Mouse (Mus musculus): ENCODE results near the gene 1110051M20Rik.

The 1110051M20Rik gene

DNA sequence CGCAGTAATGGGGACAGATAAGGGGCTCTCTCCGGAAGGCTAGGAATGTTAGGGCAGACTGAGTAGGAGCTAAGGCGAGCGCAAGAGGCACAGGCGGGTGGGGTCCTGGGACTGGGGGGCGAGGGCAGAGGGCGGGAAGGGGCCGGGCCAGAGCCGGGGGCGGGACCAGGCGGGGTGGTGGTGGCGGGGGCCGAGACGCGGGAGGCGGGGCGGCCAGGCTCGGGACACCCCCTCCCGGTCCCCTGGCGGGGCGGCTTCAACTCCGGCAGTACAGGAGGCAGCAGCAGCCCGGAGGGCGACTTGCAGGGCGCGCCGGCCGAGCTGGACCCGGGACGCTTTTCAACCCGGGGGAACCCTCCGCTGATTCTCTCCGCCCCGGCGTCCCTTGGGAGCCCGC is 12.8 kb upstream of the 1110051M20Rik start, which contains the start of gene Lrp4:
Gene Lrp4, plus strand, starts transcription at position 253 of the 397 bp plus-strand sequence.
- no peak for DNase-seq

DNA sequence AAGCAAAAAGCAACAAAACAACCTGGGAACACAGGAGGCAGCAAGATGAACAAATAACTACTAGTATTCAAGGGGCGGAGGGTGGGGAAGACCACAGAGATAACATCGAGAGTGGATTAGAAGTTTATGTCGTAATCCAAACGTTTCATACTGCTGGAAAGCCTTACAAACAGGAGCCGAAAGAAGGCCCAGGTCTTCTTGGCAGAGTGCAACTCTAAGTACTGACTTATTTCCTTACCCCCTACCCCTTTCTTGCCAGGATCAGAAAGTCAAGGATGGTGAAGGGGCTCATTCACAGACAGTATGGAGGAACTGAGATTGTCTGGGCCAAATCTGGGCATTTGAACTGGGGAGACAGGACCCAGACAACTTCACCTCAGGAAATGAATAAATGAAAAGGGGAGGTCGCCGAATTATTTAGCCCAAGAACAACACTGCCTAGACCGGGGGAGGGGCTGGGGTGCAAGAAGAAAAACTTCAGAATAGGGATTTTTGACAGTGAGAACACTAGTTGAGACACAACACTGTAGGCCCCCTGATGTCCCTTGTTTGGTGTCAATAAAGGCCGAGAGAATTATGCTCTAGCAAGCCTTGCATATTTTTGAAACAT is 12.1 kb upstream of the 1110051M20Rik start:
- DNase-seq: no peak

DNA sequence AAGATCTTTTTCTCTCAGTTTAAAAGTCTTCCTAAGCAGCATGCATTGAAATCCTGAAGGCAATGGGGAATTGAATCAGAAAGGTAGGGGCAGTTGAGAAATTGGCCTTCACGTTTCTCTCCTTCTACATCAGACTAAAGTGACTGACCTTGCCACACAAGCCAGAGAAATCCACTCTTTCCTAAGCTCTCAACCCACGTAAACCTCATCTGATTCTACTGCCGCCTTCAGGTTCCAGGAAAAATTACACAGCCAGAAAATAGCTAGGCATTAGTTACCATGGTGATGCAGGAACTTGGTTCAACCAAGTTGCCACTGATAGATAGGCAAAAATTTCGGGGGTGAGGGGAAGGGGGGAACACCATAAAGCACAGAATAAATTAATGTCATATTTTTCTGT is 11.3 kb upstream of the 1110051M20Rik start:
- DNase-seq: no peak

DNA sequence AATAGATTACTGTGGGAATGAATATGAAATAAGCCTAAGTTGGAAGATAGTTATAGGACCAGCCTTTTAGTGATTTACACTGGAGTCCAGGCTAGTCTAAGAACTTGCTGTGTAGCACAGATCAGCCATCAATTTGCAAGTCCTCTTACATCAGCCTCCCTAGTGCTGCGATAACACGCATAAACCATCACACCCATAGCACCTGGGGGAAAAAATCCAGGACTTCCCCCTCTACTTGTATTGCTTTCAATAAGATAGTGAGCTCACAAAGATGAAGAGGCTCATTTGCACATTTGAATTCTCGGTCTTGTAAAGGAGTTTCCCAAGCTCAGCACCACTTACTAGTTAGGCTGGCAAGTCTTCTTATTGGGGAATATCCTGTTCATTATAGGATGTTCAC is 9.9 kb upstream of the 1110051M20Rik start:
- DNase-seq: no peak

DNA sequence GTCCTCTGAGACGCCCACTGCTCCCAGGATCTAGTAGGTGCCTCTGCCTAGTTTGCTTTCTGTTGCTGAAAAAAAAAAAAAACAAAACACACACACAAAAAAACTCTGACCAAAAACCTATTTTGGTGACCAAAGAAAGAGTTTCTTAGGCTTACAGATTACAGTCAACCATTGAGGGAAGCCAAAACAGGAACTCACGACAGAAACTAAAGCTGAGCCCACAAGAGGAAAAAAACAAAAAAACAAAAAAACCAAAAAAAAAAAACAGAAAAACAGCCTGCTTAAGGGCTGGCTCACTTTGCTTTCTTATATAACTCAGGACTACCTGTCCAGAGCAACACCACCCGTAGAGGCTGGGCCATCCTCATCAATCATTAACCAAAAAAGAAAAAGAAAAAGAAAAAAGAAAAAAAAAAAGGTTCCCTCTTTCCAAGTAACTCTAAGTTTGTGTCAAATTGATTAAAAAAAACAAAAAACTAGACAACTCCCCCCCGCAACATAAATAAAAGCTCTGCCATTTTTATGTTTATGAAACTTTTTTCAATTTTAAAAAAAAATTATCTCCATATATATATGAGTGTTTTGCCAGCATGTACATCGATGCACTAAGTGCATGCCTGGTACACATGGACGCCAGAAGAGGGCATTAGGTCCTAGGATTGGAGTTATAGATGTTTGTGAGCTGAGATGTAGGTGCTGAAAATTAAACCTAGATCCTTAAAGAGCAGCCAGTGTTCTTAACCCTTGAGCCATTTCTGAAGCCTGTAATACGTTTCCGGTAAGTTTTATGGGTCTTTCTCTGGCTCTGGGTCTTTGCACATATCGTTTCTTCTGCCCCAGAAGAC is 8.9 kb upstream of the 1110051M20Rik start:
- no peak for DNase-seq

DNA sequence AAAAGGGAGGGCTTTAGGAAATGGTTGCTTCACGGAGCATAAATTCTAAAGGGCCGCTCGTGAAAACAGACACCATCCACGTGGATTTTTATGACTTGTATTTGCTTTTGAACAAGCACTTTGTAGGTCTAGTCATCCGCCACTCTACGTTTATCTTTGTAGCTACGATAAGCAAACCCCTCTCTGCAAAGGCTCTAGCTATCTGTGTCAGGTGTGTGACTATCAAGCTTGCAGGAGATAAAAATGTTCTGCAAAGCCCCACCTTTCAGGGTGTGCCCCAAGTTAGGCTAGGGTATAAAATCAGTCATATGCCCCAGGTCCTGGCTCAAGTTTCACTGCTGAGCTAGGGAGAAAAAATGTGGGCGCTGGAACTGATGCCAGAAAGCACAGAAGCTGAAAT is 8.2 kb upstream of the 1110051M20Rik start:
- DNase-seq: no peak

DNA sequence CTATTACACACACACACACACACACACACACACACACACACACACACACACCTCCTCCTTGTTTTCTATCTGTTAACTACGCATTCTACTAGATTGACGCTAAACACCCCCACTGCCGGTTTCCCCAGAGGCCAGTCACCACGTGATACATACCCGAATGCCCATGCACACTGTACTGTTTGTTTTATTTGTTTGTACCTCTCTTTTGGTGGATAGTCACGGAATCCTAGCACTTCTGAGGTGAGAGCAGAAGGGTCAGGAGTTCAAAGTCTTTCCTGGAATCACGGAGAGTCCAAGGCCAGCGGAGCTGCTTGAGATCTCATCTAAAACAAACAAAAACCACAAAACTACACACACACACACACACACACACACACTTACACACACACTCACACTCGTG is 5.8 kb upstream of the 1110051M20Rik start:
- no peak for DNase-seq

DNA sequence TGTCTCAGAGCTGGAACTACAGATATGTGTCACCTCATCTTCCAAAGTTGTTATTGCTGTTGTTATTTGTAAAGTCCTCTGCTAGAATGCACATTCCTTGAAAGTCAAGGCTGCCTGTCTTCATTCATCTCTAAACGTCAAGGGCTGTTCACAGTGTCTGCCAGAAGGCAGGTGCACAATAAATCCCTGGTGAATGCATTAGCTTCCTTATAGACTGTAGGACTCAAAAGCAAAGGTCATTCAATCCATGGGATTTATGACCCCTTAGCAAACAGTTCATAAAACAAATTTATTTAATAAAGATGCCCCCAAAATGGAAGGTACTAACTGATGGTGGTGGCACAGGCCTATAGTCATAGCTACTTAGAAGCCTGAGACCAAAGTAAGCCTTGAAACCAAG is 5.2 kb upstream of the 1110051M20Rik start:
- DNase-seq: no peak

DNA sequence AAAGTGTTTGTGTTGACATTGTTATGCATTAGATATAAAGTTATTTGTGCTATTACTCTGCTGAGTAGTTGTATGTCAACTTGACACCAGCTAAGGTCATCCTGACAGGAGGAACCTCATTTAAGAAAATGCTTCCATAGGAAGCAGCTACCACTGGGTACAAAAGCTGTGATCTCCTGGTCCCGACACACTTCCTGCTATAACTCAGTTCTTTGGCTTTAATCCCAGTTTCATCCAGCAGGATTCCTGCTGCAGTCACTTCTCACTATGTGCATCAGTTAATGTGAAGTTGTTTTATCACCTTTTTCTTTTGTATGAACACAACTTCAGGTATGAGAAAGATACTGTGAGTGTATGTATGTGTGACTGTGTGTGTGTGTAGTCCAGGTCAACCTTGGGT is 2.3 kb downstream of the 1110051M20Rik start:
- DNase-seq: no peak

DNA sequence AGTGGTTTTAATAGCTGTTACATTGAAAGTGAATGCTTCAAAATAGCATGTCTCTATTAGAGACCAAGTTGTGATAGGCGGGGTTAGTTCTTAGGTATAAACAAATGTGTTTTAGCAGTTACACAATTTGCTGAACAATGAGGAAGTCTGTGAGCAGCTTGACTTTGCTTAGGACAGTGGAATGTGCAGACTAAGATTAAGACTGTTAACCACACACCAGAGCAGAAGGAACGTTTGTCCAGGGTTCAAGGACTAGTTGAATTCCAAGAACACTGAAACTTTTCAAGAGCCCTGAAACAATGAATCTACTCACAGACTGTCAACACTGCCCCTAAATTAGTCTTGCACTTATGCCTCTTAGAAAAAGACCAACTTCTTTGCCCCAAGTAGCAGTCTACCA is 2.8 kb downstream of the 1110051M20Rik start:
- no peak for DNase-seq

DNA sequence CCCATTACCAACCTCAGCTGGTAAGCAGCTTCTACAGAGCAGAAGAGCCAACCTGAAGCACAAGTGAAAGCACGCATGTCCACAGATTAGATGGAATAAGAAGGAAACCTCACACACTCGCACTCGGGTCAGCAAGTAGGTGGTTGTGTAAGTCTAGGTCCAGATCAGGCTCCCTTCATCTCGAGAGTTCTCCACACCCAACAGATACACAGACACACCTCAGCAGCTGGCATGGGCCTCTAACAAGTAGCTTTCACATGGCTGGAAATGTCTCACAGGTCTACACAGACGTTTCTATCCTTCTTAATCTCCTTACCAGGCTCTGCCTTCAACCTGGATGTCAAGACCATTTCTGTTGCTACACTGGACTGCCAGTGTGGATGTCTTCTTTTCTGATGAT is 3.8 kb downstream of the 1110051M20Rik start:
- no peak for DNase-seq

DNA sequence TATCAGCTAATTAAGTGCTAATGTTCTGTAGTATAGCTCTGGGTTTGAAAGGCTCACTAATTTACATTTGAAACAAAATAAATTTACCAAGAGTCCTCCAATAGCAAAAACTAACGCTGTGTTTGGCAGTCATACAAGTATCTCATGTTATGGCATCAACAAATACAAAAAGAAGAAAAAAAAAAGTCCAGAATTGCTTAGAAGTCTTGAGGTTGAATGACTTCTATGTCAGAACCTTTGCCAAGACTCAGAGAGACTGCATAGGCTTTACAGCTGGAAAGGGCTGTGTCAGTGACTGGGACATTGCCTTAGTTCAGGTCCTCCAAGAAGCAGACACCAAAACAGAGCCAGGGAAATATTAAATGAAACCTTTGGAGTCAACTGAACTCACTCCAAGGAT is 4.6 kb downstream of the 1110051M20Rik start:
- DNase-seq: no peak

DNA sequence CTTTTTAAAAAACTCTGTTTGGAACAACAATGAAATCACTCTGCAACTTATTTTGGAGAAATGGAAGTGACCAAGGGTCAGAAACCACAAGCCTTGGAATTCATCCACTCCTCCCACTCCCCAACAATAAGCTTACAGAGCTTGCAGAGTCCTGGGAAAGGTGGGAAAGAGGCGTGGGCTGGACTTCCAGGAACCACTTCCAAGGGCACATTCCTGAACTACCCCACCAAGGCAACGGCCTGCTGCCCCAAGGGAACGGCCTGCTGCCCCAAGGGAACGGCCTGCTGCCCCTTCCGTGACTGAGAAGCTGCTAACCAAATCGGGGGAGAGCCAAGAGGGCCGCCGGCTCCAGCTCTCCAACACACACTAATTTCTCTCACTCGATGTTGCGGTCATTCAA is 5.2 kb downstream of the 1110051M20Rik start:
- no peak for DNase-seq

DNA sequence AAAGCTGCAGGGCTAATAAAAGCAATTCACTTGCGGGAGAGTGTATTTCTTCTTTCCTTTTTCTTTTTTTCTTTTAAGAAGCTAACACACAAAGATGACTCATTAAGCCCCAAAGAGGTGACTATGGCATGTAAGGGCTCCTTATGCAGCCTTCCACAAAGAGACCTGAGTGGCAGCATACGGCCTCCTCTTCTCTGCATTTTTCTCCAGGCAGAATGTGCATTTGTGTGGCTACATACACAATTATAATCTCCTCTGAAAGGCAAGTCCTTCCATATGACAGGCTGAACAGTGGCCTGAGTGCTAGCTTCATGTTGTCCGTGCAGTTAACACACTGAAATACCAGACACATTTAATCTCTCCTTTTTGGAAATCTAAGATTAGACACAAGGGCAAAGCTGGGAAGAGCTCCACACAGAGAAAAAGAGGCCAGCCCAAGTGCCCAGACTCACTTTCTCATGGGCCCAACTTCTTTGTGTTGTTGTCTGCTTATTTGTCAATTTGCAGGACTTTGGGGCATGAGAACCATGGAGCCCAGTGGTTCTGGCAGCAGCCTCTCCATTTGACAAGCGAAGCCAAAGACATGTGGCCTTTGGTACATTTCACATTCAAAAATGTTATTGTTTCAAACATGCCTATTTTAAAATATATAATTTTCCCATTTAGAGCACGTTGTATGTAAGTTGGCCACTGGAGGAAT is 7.2 kb downstream of the 1110051M20Rik start:
- no peak for DNase-seq

DNA sequence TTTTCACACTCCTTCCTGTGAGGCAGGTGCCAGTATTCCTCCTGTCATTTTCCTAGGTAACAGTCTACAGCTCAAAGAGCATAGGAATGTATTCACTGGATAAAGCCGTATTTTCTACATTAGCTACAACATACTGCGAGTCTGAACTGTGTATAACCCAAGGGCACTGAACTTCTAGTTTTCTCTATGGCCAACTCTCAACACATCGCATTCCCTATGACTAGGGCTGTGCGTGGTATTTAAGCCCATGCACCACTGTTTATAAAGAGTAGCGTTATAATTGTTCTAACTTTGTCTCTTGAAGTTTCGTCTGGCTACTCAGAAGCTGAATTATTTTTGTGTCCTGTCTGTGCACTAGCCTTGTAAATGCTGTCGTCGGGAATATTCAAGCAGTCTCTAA is 7.8 kb downstream of the 1110051M20Rik start:
- no peak for DNase-seq

DNA sequence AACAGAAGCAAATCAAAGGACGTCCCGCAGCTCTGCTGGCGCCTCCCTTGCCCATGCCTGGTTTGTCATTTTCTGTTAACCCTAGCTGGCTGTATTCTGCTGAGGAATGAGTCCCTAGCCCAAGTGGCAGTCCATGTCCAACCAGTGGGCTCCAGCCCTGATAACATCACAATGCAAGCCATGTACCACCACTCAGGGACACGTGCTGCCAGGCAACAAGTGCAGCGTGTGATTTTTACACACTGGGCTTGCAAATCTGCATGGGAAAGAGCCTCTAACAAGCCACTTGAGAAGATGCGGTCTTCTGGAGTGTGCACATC is 13.9 kb downstream of the 1110051M20Rik start:
- DNase-seq: no peak

DNA sequence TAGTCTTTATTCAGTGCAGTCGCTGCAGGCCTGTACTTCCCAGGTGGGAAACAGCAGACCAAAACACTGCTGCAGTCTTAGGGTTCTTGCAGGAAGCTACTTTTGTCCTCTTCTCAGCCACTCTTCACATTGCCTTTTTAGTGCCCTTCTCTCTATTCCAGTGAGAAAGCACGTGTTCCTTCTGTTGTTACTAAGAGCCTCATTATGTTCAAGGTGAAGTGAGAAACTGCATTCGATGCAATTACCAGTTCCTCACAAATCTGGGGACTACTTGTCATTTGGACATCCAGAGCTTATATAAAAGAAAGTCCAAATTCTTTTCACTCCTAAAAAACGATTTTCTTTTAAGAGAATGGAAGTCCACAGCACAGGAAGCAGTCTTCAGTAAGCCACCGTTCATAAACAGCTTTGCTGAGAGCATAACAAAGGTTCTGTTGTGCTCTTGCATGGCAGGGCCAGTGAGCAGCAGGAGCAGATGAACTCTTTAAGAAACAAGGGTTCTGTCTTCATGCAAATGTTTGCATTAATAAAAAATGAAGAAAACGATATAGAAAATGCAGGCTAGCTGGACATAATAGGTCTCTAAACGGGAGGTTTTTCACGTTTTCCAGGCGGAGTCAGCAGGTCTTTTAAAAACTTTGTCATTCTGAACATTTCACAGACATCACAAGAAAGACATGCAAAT is 14.4 kb downstream of the 1110051M20Rik start:
- no peak for DNase-seq

DNA sequence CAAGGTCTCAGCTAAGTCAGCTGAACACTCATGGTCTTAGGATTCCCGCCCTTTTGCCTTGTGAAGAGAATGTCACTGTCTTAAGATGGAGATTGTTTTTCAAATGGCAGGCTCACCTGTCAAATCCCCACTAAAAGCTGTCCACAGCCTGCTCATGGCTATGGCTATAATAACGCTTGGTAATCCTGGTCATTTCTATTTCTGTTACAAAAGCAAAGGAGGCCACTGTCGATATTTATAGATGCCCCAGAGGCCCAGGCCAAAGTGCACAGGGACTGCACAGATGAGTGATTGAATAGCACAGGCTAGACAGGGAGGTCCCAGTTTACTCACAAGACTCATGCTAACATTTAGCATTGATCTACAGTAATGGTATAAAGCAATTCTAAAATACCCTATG is 15.4 kb downstream of the 1110051M20Rik start:
- DNase-seq: no peak

DNA sequence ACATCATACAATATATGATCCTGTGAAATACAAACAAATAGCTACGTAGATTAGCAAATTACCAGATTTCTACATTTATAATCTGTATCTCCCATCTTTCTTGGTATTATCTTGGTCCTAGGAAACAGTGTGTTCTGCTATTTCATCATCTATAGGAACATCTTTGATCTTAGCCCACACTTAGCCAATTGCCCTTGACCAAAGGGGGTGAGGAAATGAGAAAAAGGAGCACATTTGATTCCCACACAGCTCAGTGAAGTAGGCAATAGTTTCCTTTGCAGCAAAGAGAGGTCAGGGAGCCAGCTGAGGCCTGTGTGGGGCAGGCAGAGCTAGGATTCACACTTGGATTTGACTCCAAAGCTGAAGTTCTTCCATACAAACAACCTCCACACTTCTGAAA is 18.2 kb downstream of the 1110051M20Rik start:
- no peak for DNase-seq

DNA sequence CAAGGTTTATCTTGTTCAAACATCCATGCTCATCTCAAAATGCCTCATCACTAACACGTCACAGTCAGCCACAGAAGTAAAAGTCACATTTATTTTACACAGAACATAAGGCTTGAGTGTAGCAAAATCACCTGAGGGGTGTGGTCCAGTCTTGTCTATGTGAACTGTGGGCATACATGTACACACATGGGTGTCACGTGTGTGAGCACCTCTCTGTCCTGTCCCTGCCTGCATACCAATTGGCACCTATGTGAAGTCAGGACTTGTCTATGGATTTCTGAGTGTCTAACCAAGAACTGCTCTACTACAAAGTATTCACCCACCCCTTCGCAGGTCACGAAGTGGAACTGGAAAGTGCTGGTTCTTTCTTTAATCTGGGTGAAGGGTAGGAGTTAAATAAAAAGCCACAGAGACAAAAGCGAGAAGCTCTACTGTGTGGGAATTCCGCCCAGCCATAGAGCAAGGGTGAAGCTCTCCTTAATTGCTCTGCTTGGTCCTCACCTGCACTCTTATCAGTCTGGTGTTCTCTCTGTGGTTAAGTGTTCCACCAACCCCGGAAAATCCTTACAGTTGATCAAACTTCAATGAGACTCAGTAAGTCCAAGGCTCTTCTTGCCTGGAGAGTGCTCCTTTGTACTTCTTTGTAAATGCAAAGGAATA is 20.3 kb downstream of the 1110051M20Rik start:
- no peak for DNase-seq

DNA sequence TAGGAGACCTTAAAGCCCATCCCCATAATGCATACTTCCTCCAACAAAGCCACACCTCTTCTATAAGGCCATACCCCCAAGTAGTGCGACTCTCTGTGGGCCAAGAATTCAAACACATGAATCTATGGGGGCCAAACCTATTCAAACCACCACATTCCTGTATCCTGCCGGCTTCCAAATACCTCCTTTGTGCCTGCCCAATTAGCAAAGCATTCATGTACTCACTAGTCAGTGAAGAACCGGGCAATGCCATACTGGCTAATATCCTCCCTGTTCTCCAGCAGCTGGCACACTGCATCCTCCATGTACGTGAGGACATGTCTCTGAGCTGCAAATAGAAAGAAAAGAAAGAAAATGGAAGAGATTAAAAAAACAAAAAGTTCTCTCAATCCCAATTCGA is 22.9 kb downstream of the 1110051M20Rik start:
- no peak for DNase-seq

DNA sequence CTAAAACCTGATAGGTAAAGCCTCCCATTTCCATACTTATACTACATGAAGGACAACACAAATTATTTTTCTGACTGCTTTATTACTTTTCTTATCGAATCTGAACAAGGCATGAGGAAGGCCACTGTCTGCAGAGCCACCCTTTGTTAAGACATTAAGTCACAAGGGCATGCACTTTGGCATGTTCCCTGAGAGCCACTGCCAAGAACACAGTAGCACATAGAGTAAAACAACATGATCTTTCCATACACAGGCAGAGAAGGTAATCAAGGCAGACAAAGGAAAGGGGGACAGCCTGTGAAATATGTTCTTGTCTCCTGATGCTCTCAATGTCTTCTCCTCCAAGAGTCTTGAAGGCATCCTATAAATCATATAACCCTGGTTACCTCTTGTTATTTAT is 30.7 kb downstream of the 1110051M20Rik start:
- DNase-seq: no peak

DNA sequence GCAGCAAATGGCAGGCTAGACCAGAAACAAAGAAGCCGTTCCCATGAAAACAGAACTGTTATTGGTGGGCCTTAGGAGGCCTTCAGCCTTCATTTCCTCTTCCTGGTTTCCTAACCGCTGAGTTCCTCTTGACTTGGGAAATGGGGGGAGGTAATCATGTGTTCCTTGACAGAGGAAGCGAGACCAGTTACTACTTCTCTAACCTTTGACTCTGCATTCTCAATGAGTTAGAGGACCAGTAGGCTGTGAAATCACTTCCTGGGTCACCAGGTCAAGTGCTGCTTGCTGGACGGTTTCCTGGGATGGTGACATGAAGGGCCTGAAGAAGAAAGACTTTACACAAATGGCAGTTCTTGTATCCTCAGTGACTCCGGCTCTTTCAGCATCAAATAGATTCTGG is 32.1 kb downstream of the 1110051M20Rik start:
- DNase-seq: no peak

Measured in thymus, postnatal 36 days (tissue).